Mouse (Mus musculus) forebrain, postnatal 0 days (tissue): ENCODE results near the gene Camkv. TPM values are rescaled to one million over a fixed set of nuclear protein-coding genes. Genes with fewer than 3 reads are reported as not detected.
A peak's percentile ranks its signal among the peaks of the same experiment; 100 is the strongest.

Experiments used
- ATAC-seq: fragments of 200-750 bp; cut with Nextera tagmentation; 2 replicates; pipeline ENCODE4 v1.8.0; 2017; ENCODE audit warnings: mild to moderate bottlenecking, moderate library complexity
- DNase-seq: peaks from one replicate; pipeline ENCODE4 v3.0.0-alpha.2; 2015
- H3K27ac ChIP-seq: fragments of 300-500 bp; sonication (generic); 2 replicates; pipeline ENCODE4 v1.5.1; 2014; ENCODE audit warnings: low read depth, mild to moderate bottlenecking, antibody characterized with exemption, low read length, moderate library complexity, mixed read lengths
- H3K27me3 ChIP-seq: fragments of 300-500 bp; sonication (generic); 2 replicates; pipeline ENCODE4 v1.6.1; 2014; ENCODE audit warnings: mild to moderate bottlenecking, low read length, mixed read lengths; ENCODE audit not compliant: insufficient read depth
- H3K36me3 ChIP-seq: fragments of 300-500 bp; sonication (generic); 2 replicates; pipeline ENCODE4 v1.6.1; 2014; ENCODE audit warnings: mild to moderate bottlenecking, moderate library complexity; ENCODE audit not compliant: insufficient read depth
- H3K4me1 ChIP-seq: fragments of 300-500 bp; sonication (generic); 2 replicates; pipeline ENCODE4 v1.6.1; 2014; ENCODE audit warnings: antibody characterized with exemption; ENCODE audit not compliant: insufficient read depth
- H3K4me2 ChIP-seq: fragments of 300-500 bp; sonication (generic); 2 replicates; pipeline ENCODE4 v1.6.1; 2014; ENCODE audit warnings: low read depth, mild to moderate bottlenecking, moderate library complexity
- H3K4me3 ChIP-seq: fragments of 300-500 bp; sonication (generic); 2 replicates; pipeline ENCODE4 v1.5.1; 2014; ENCODE audit warnings: low read depth, low read length, mixed read lengths
- H3K9ac ChIP-seq: fragments of 300-500 bp; sonication (generic); 2 replicates; pipeline ENCODE4 v1.6.1; 2014; ENCODE audit warnings: mild to moderate bottlenecking
- H3K9me3 ChIP-seq: fragments of 300-500 bp; sonication (generic); 2 replicates; pipeline ENCODE4 v1.6.1; 2016; ENCODE audit warnings: low read length
- CTCF ChIP-seq: sonication (generic); IDR thresholded peaks from 2 replicates; pipeline ENCODE4 v1.5.1; 2016; ENCODE audit warnings: antibody characterized with exemption, control low read depth, low read depth
- WGBS: fragments of 180-500 bp; shearing (Covaris S2); extraction: QIAGEN DNeasy Blood & Tissue Kit; methylation state at CpG from one replicate; pipeline ENCODE4 v1.1.7; 2014; 5-methylcytosine and 5-hydroxymethylcytosine counted together
- polyA plus RNA-seq: library from polyadenylated mRNA; unstranded; fragments of >200 nt; fragmentation: Nextera tagmentation; extraction: Ambion mirVana; gene quantifications from 2 replicates; pipeline ENCODE4 v1.2.1, GENCODE M21; 2015
- total RNA-seq: library from RNA; depleted of rRNA; stranded (reverse); fragments of >200 nt; gene quantifications from 2 replicates; pipeline ENCODE4 v1.2.3, GENCODE M21; 2014

Gene Camkv
- total and polyA plus RNA-seq, 2 experiments from 2014 or later = 197 to 228 TPM

DNA sequence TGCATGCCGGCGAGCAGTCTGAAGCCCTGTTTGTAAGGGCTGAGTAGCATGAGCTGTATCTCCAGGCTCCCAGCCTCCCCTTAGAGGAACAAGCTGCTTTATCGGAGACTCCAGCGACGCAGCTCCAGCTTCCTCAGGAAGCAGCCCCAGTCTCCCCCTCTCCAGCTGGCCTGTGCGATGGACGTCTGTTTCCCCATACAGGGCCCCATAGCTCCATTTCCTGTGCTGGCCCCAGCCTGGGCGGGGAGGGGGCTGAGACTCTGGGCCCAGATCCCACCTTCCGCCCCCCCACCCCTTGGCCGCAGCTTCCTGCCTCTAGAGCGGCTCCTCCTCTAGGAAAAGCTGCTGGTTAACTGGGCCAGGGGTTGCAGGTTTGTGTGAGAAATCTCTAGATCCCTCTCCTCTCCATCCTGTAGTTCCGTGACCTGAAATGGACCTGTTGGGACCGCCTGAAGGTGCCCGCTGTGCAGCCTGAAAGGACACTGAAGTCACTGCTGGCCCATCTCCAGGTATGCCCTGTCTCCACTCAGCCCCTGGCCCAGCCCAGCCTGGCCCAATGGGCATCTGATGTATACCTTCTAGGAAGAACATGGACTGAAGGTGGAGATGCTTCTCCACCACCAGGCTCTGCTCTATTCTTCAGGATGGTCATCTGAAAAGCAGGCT is 47.3 kb downstream of the Camkv start, which contains the start of gene Gm20661:
Gm20661 (plus strand) TSS at position 378 of the 666 bp plus-strand sequence.
- H3K9ac ChIP-seq = no peak within 1 kb of the TSS

GRCm38 (mm10) chr9:107983421-107983890 is 48.0 kb downstream of the Camkv start:
- DNase-seq = no peak
- no peaks in the 10 kb centered on the region for H3K36me3 ChIP-seq
- peak overlapping the region; percentile 66; the same call in 1 of the 2 replicates for H3K27ac ChIP-seq
- no peak overlapping the region for H3K9ac ChIP-seq
- WGBS = 41% methylated on average over 4 of the region's 4 CpGs
- H3K4me1 ChIP-seq = peaks cover 5% of the 10 kb centered on the region; the same call in 1 of the 2 replicates
- no peak overlapping the region for H3K4me3 ChIP-seq
- H3K4me2 ChIP-seq = no peak overlapping the region
- no peaks in the 10 kb centered on the region for H3K27me3 ChIP-seq
- no peak for TF ChIP-seq CTCF
- H3K9me3 ChIP-seq = no peaks in the 10 kb centered on the region
- ATAC-seq = no peak

More for the DNA sequence above, 47.3 kb downstream of the Camkv start, which contains the start of gene Gm20661:
- ATAC-seq (peak; percentile 23), DNase-seq (peak; percentile 20)
- WGBS = 40% methylated on average over 14 of the region's 14 CpGs
- TF ChIP-seq CTCF = no peak
- no peaks in the 10 kb centered on the region for H3K27me3 ChIP-seq
- H3K4me1 ChIP-seq = peaks cover 5% of the 10 kb centered on the region; the same call in 1 of the 2 replicates
- H3K9me3 ChIP-seq = no peaks in the 10 kb centered on the region
- H3K4me2 ChIP-seq = peak within 1 kb of the TSS; percentile 10; the same call in 1 of the 2 replicates
- no peaks in the 10 kb centered on the region for H3K36me3 ChIP-seq
- no peak within 1 kb of the TSS for H3K4me3 ChIP-seq
- peak within 1 kb of the TSS; percentile 66 for H3K27ac ChIP-seq

- H3K9ac ChIP-seq = no peak overlapping the region
- no peak for ATAC-seq
Observed at GRCm38 (mm10) chr9:107984052-107984753, 48.7 kb downstream of the Camkv start.

DNA sequence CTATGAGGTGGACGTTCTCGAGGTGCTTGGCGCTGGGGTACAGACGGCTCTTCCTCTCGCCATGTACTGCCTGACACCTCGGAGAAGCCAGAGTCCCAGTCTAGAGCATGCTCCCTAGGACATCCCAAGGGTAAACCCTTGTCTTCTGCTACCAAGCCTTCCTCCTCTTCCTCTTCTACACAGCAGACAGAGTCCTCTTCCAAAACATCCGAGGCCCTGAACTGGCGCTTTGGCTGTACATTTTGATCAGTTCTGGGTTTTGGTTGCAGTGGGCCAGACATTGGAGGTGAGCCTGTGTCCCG is 49.2 kb downstream of the Camkv start:
- ATAC-seq (no peak), DNase-seq (no peak)
- Histone ChIP-seq H3K9me3 (no peaks in the 10 kb centered on the region), H3K27ac (no peak overlapping the region), H3K27me3 (no peaks in the 10 kb centered on the region), H3K4me1 (peaks cover 5% of the 10 kb centered on the region; the same call in 1 of the 2 replicates), H3K36me3 (no peaks in the 10 kb centered on the region), H3K9ac (peak overlapping the region; percentile 55), H3K4me2 (peak overlapping the region; percentile 91), H3K4me3 (peak overlapping the region; percentile 64; the same call in 1 of the 2 replicates)
- TF ChIP-seq CTCF = no peak
- WGBS = 62% methylated on average over 9 of the region's 9 CpGs

More at GRCm38 (mm10) chr9:107984052-107984753, 48.7 kb downstream of the Camkv start:
- Histone ChIP-seq H3K36me3 (no peaks in the 10 kb centered on the region), H3K4me1 (peaks cover 5% of the 10 kb centered on the region; the same call in 1 of the 2 replicates), H3K4me2 (peak overlapping the region; percentile 91), H3K9me3 (no peaks in the 10 kb centered on the region), H3K27me3 (no peaks in the 10 kb centered on the region), H3K27ac (0 out of 2 replicates have a peak overlapping the region, but pooled peaks have one; percentile 21), H3K4me3 (0 out of 2 replicates have a peak overlapping the region, but pooled peaks have one; percentile 64)
- DNase-seq = no peak
- 81% methylated on average over 19 of the region's 19 CpGs for WGBS
- TF ChIP-seq CTCF = no peak

- ATAC-seq = peak; percentile 79
- Histone ChIP-seq H3K9ac (peak within 1 kb of the TSS; percentile 55), H3K4me3 (peak within 1 kb of the TSS; percentile 64), H3K36me3 (no peaks in the 10 kb centered on the region), H3K27me3 (no peaks in the 10 kb centered on the region), H3K4me2 (peak within 1 kb of the TSS; percentile 91), H3K27ac (peak within 1 kb of the TSS; percentile 58; the same call in 1 of the 2 replicates), H3K9me3 (no peaks in the 10 kb centered on the region), H3K4me1 (peaks cover 5% of the 10 kb centered on the region; the same call in 1 of the 2 replicates)
- 2% methylated on average over 52 of the region's 58 CpGs for WGBS
- peak; percentile 73 for DNase-seq
- TF ChIP-seq CTCF = peak; percentile 30
Observed at GRCm38 (mm10) chr9:107985131-107986119, 50.0 kb downstream of the Camkv start, which contains the start of gene Inka1. Gene Inka1, minus strand, starts transcription at chr9:107985879.

DNA sequence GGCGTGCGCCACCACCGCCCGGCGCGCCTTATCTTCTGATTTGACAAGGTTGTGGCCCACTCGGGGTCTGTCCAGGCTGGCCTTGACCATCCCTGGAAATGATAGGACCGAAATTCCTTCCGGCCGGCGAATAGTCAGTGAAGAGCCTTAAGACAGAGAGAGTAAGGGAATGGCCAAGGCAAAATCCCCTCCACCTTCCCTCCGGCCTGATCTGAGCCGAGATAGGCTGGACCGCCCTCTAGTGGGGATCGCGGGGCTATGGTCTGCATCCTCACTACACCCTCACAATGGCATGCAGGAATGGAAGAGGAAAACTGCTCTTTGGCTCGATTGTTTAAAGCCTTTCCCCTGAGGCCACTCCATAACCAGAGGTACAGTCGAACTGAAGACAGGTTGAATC is 50.9 kb downstream of the Camkv start:
- Histone ChIP-seq H3K9me3 (no peaks in the 10 kb centered on the region), H3K27me3 (no peaks in the 10 kb centered on the region), H3K27ac (no peak overlapping the region), H3K4me2 (peak overlapping the region; percentile 91), H3K4me3 (no peak overlapping the region), H3K36me3 (no peaks in the 10 kb centered on the region), H3K9ac (no peak overlapping the region), H3K4me1 (peaks cover 5% of the 10 kb centered on the region; the same call in 1 of the 2 replicates)
- ATAC-seq (peak; percentile 79), DNase-seq (peak; percentile 80)
- TF ChIP-seq CTCF = peak; percentile 91
- 5% methylated on average over 18 of the region's 18 CpGs for WGBS
